Mouse (Mus musculus) G1E (cell line): ENCODE data around the gene Nbl1.

Source experiments
- CTCF ChIP-seq: IDR thresholded peaks from 2 replicates; pipeline ENCODE4 v1.5.1; 2012; ENCODE audit warnings: low read depth, low read length, inconsistent platforms, mixed read lengths
- GATA1 ChIP-seq: IDR thresholded peaks from 2 replicates; pipeline ENCODE4 v1.6.1; 2012; ENCODE audit warnings: borderline replicate concordance, low read length, inconsistent platforms, mixed read lengths

GRCm38 (mm10) chr4:139052796-139053195 is 40.0 kb downstream of the Nbl1 start:
- TF ChIP-seq CTCF (no peak), GATA1 (no peak)
